Mouse (Mus musculus): Measurements from ENCODE around the gene Wnt5b. TPM values are rescaled to one million over a fixed set of nuclear protein-coding genes. Genes with fewer than 3 reads are reported as not detected.
A peak's percentile ranks its signal among the peaks of the same experiment; 100 is the strongest.

The Wnt5b gene
- polyA plus RNA-seq, 1 experiment: not detected

GRCm38 (mm10) chr6:119502031-119502430, 42.1 kb downstream of the Wnt5b start:
- H3K4me3 ChIP-seq (replicated peaks; ENCODE audit: control insufficient read depth, low read depth, low read length): no peak overlapping the region
- H3K4me1 ChIP-seq (ENCODE audit: control insufficient read depth, insufficient read depth, low read length): no peaks in the 10 kb centered on the region; the same call in 1 of the 2 replicates
- 12% methylated on average over 9 of the region's 9 CpGs for WGBS
- no peak overlapping the region for H3K27ac ChIP-seq (ENCODE audit: control insufficient read depth, insufficient read depth, low read depth, low read length, poor library complexity)
- TF ChIP-seq POLR2A (IDR thresholded peaks at IDR 0.05; ENCODE audit: borderline replicate concordance, control insufficient read depth, low read depth, low read length) (no peak), CTCF (IDR thresholded peaks at IDR 0.05; ENCODE audit: control insufficient read depth, insufficient read depth, low read length) (no peak)

DNA sequence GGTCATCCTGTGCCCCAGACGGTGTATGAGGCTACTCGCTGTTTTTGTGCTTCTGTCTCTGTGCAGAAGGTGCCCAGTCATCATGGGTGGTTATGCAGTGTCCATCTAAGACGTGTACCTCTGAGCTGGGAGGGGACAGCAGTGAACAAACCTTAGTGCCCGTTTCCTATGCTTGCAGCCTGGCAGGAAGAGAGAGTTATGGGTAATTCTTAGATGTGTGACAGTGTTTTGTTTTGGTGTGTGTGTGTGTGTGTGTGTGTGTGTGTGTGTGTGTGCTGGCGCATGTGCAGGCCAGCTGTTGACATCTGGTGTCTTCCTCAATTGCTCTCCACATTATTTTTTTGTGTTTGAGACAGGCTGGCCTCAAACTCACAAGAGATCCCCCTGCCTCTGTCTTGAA, 44.1 kb downstream of the Wnt5b start:
- Histone ChIP-seq H3K4me3 (replicated peaks; ENCODE audit: control insufficient read depth, low read depth, low read length) (no peak overlapping the region), H3K4me1 (ENCODE audit: control insufficient read depth, insufficient read depth, low read length) (no peaks in the 10 kb centered on the region; the same call in 1 of the 2 replicates), H3K27ac (ENCODE audit: control insufficient read depth, insufficient read depth, low read depth, low read length, poor library complexity) (no peak overlapping the region)
- 19% methylated on average over 5 of the region's 5 CpGs for WGBS
- TF ChIP-seq CTCF (IDR thresholded peaks at IDR 0.05; ENCODE audit: control insufficient read depth, insufficient read depth, low read length) (no peak), POLR2A (IDR thresholded peaks at IDR 0.05; ENCODE audit: borderline replicate concordance, control insufficient read depth, low read depth, low read length) (no peak)

DNA sequence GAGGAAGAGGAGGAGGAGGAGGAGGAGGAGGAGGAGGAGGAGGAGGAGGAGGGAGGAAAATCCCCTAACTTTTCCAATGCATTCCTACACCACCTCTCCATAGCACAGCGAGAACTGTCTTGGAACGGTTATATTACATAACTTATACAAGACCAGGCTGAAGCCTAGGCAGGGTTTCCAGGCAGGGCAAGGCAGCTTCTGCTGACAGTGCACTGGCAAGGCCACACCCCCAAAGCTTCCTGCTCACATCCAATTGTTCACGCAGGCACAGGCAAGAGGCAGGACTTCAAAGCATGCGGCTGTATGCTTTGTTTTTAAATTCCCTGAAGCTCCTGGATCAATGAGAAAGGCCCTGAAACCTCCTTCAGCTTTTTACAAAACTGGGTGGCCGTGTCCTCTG, 44.9 kb downstream of the Wnt5b start:
- 4% methylated on average over 5 of the region's 5 CpGs for WGBS
- H3K4me1 ChIP-seq (ENCODE audit: control insufficient read depth, insufficient read depth, low read length): no peaks in the 10 kb centered on the region; the same call in 1 of the 2 replicates
- H3K27ac ChIP-seq (ENCODE audit: control insufficient read depth, insufficient read depth, low read depth, low read length, poor library complexity): no peak overlapping the region
- H3K4me3 ChIP-seq (replicated peaks; ENCODE audit: control insufficient read depth, low read depth, low read length): no peak overlapping the region
- TF ChIP-seq POLR2A (IDR thresholded peaks at IDR 0.05; ENCODE audit: borderline replicate concordance, control insufficient read depth, low read depth, low read length): no peak
- no peak for TF ChIP-seq CTCF (IDR thresholded peaks at IDR 0.05; ENCODE audit: control insufficient read depth, insufficient read depth, low read length)

- 87% methylated on average over 7 of the region's 7 CpGs for WGBS
- no peak for TF ChIP-seq POLR2A (IDR thresholded peaks at IDR 0.05; ENCODE audit: borderline replicate concordance, control insufficient read depth, low read depth, low read length)
- no peak for TF ChIP-seq CTCF (IDR thresholded peaks at IDR 0.05; ENCODE audit: control insufficient read depth, insufficient read depth, low read length)
- H3K4me1 ChIP-seq (ENCODE audit: control insufficient read depth, insufficient read depth, low read length): peaks cover 2% of the 10 kb centered on the region; the same call in 1 of the 2 replicates
- H3K4me3 ChIP-seq (replicated peaks; ENCODE audit: control insufficient read depth, low read depth, low read length): no peak overlapping the region
- no peak overlapping the region for H3K27ac ChIP-seq (ENCODE audit: control insufficient read depth, insufficient read depth, low read depth, low read length, poor library complexity)
Measured at GRCm38 (mm10) chr6:119492630-119493014, 51.5 kb downstream of the Wnt5b start.

- TF ChIP-seq CTCF (IDR thresholded peaks at IDR 0.05; ENCODE audit: control insufficient read depth, insufficient read depth, low read length) (no peak), POLR2A (IDR thresholded peaks at IDR 0.05; ENCODE audit: borderline replicate concordance, control insufficient read depth, low read depth, low read length) (no peak)
- 67% methylated on average over 9 of the region's 9 CpGs for WGBS
- no peak overlapping the region for H3K27ac ChIP-seq (ENCODE audit: control insufficient read depth, insufficient read depth, low read depth, low read length, poor library complexity)
- H3K4me3 ChIP-seq (replicated peaks; ENCODE audit: control insufficient read depth, low read depth, low read length): no peak overlapping the region
- peaks cover 4% of the 10 kb centered on the region; the same call in 1 of the 2 replicates for H3K4me1 ChIP-seq (ENCODE audit: control insufficient read depth, insufficient read depth, low read length)
Measured at GRCm38 (mm10) chr6:119491997-119492629, 52.0 kb downstream of the Wnt5b start.

- 84% methylated on average over 11 of the region's 11 CpGs for WGBS
- H3K4me3 ChIP-seq (replicated peaks; ENCODE audit: control insufficient read depth, low read depth, low read length): no peak overlapping the region
- peaks cover 4% of the 10 kb centered on the region; the same call in 1 of the 2 replicates for H3K4me1 ChIP-seq (ENCODE audit: control insufficient read depth, insufficient read depth, low read length)
- no peak for TF ChIP-seq POLR2A (IDR thresholded peaks at IDR 0.05; ENCODE audit: borderline replicate concordance, control insufficient read depth, low read depth, low read length)
- TF ChIP-seq CTCF (IDR thresholded peaks at IDR 0.05; ENCODE audit: control insufficient read depth, insufficient read depth, low read length): no peak
- H3K27ac ChIP-seq (ENCODE audit: control insufficient read depth, insufficient read depth, low read depth, low read length, poor library complexity): no peak overlapping the region
Measured at GRCm38 (mm10) chr6:119491006-119491405, 53.1 kb downstream of the Wnt5b start.

GRCm38 (mm10) chr6:119490549-119490948, 53.6 kb downstream of the Wnt5b start:
- TF ChIP-seq CTCF (IDR thresholded peaks at IDR 0.05; ENCODE audit: control insufficient read depth, insufficient read depth, low read length) (no peak), POLR2A (IDR thresholded peaks at IDR 0.05; ENCODE audit: borderline replicate concordance, control insufficient read depth, low read depth, low read length) (no peak)
- 85% methylated on average over 11 of the region's 11 CpGs for WGBS
- Histone ChIP-seq H3K4me1 (ENCODE audit: control insufficient read depth, insufficient read depth, low read length) (peaks cover 4% of the 10 kb centered on the region; the same call in 1 of the 2 replicates), H3K4me3 (replicated peaks; ENCODE audit: control insufficient read depth, low read depth, low read length) (no peak overlapping the region), H3K27ac (ENCODE audit: control insufficient read depth, insufficient read depth, low read depth, low read length, poor library complexity) (no peak overlapping the region)

- H3K4me1 ChIP-seq (ENCODE audit: control insufficient read depth, insufficient read depth, low read length): peaks cover 4% of the 10 kb centered on the region; the same call in 1 of the 2 replicates
- no peak overlapping the region for H3K4me3 ChIP-seq (replicated peaks; ENCODE audit: control insufficient read depth, low read depth, low read length)
- 17% methylated on average over 5 of the region's 5 CpGs for WGBS
Measured at GRCm38 (mm10) chr6:119489765-119490164, 54.4 kb downstream of the Wnt5b start.

More at GRCm38 (mm10) chr6:119489765-119490164, 54.4 kb downstream of the Wnt5b start:
- TF ChIP-seq CTCF (IDR thresholded peaks at IDR 0.05; ENCODE audit: control insufficient read depth, insufficient read depth, low read length): peak; percentile 64
- TF ChIP-seq POLR2A (IDR thresholded peaks at IDR 0.05; ENCODE audit: borderline replicate concordance, control insufficient read depth, low read depth, low read length): no peak
- no peak overlapping the region for H3K27ac ChIP-seq (ENCODE audit: control insufficient read depth, insufficient read depth, low read depth, low read length, poor library complexity)

Data from bone marrow, adult 2 months (tissue).